Mouse (Mus musculus) bone marrow macrophage, adult 2 months (primary cell): ENCODE measurements at regions not wholly inside any gene's neighbourhood (a gene's known extent, or its start where the extent isn't known, plus 50 kb on each side); places are given as distances from the start of the nearest gene placed in this dataset.

Source experiments
- CTCF ChIP-seq: IDR thresholded peaks from 2 replicates; pipeline ENCODE4 v1.5.1; 2012; ENCODE audit warnings: low read depth, mild to moderate bottlenecking, low read length, moderate library complexity
- POLR2A ChIP-seq: IDR thresholded peaks from 2 replicates; pipeline ENCODE4 v1.6.1; 2012; ENCODE audit warnings: mild to moderate bottlenecking, low read depth, low read length, borderline replicate concordance

DNA sequence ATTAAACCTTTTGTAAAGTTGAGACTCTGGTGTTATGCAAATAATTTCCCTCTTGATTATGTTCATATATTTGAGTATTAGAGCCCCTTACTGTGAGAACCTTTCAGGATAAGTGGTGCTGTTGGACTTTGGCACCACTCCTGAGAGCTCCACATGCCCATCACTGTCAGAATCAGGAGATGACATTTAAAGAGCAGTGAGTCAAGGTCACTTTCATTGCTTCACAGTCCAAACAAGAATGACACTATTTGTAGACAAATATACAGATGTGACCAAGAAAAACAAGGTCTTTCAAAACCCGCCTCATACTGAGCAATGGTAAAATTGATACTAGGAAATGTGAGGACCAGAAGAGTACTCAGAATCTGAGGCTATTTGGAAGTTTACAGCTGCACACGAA lies 80.8 kb upstream of the Gria3 start:
- TF ChIP-seq CTCF = no peak
- no peak for TF ChIP-seq POLR2A
